Mouse (Mus musculus) T-helper 1 cell (primary cell): ENCODE measurements at regions not wholly inside any gene's neighbourhood (a gene's known extent, or its start where the extent isn't known, plus 50 kb on each side); places are given as distances from the start of the nearest gene placed in this dataset.

Source experiments
- in situ Hi-C: fragments of 300-600 bp; cut with MboI, MseI; formaldehyde crosslinking; loops from one replicate; pipeline ENCODE4 v1.15.1; 2025; ENCODE audit warnings: high pct_unique_total_duplicates

DNA sequence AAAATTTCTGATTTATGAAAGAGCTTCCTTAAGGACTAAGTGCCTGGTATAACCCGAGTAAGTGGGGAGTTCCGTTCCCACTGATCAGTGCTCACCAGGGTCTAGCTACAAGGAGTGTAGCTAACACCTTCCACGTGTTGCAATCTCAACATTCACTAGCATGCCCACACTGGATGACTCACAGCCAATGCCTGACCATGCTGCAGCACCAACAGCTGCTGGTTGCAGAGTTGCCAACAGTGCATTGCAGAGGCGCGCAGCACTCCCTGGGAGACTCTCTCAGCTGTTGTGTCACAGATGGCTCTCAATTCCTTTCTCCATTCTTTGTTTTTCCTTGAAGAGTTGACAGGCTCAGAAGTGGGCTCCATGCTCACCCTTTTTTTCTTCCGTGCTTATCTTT lies 787.5 kb upstream of the Tenm3 start:
- in situ Hi-C loops: no loop called here

DNA sequence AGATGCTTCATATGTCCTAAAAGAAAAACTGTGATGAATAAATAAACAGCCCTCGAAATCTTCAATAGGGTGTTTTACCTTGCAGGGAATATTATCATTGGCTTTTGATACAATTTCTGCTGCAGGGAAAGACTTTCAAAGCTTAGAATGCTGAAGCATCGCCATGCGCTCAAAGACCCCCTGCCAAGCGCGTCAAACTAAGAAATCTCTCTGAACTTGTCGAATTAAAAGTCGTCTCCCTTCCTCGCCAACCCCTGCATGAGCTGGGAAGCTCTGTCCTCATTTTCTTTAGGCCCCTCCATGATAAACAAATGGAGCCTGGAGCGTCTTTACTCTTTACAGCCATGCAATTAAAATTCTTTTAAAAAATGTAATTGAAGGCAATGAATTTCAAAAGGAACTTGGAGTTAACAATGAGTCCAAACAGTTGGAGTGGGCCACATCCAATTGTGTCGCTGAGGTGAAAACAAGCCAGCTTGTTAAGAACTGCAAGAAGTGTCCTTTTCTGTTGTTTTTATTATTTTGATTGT lies 784.3 kb upstream of the Tenm3 start:
- in situ Hi-C loops: no loop called here

DNA sequence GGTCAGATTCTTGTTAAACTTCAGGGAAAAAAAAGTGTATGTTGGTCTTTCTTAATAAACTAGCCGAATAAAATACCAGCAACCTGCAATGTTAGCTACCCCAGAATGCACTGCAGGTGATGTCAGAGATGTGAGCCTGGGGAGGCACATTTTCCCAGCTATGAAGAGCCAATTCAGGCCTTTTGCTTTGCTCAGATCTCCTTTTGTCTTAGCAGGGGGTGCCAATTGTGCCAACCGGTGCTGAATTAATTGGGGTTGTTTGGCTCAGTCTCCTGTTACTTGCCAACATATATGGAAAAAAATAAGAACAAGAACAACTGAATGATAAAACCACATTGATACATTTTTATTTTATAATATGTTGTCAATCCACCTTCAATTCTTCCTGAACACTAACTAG lies 751.8 kb upstream of the Tenm3 start:
- in situ Hi-C loops: no loop called here

DNA sequence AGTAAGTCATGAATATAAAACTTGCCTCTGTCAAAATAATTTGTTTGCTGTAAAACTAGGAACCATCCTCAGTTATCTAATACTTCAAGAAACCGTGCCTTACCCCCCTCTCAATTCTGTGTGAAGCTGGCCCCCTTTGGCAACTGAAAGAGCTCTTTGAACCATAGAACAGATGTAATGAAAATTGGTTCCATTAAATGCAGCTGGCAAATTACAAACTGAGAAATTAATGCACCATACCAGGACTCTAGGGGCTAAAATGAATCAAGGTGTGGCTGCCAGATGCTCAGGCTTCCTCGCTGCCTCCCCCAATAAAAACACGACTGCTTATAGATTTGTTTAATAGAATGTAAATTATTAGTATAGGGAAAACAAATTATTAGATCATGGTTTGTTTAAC lies 723.7 kb upstream of the Tenm3 start:
- in situ Hi-C loops: no loop called here

DNA sequence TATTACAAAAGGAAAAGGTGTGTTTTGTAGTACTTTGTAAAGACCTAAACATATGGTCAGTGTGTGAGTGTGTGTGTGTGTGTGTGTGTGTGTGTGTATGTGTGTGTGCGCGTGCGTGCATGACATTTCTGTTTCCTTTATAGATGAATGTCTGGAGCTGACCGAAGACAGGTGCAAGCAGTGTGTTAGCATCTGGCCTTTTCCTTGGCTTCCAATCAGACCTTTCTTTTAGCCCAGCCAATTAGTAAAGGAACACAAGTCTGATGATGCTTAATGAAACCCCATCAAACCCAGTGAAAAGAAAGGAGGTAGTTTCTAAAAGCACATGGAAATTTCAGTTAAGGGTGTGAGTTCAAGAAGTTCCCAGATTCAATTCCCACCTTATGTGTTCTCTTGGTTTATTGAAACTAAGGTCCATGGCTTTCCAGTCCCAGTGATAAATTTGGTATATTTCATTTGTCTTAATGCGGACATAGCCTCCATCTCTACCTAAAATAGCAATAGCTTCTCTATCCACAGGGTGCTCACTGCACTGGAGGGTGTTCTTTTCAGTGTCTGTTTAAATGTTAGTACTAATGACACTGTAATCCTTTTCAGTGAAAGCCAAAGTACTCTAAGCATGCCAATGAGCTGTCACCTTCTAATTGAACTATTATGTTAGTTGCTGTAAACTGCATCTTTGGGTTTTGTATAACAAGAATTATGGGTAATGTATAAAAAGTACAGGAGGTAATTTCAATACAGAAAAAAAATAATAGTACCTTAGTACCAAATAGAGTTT lies 719.9 kb upstream of the Tenm3 start:
- in situ Hi-C loops: no loop called here

DNA sequence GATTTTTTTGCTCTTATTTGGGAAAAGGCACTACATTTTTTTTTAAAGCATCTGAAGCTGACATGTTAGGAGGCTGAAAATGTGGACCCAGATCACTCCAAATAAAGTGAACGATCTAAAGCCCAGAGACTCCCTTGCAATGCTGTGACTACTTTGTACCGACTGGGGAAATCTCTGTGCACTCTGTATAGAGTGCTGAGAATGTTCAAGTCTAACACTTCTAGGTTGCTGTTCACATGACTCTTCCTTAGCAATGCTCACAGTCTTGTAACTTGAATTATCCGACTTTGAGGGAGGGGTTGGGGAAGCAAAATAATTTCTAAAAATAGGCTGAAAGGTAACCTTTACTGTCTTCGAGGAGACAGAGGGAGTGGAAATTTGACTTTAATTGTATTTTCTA lies 719.2 kb upstream of the Tenm3 start:
- in situ Hi-C loops: no loop called here

DNA sequence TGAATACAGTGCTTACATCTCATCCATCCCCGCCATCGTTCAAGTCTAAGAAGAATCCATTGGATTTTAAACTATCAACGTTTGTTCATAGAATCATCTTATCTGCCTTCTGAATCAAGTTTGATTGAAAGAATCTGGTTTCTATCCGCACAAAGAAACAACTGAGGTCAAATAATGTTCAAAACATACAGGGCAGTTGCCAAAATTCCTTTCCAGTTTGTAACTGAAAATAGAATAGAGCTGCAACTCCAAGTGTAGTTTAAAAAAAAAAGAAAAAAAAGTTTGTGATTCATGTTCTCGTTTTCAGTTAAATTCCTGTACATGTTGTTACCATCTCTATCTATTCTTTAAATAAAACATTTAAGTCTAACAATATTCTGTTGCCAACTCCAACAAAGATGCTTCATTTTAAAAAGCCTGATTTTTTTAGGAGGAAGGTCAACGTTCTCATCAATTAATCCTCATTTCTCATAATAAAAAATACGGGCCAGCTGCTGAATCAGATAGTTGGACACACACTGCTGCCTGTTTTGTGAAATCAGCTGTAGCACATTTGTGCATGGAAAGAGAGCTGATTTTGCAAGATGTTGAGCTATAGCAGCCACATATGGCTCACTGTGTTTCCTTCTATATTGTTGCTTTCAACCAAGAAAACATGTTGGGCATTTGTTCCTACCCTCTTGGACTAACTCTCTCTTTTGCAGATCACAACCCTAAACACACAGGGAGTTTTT lies 712.1 kb upstream of the Tenm3 start:
- in situ Hi-C loops: no loop called here

DNA sequence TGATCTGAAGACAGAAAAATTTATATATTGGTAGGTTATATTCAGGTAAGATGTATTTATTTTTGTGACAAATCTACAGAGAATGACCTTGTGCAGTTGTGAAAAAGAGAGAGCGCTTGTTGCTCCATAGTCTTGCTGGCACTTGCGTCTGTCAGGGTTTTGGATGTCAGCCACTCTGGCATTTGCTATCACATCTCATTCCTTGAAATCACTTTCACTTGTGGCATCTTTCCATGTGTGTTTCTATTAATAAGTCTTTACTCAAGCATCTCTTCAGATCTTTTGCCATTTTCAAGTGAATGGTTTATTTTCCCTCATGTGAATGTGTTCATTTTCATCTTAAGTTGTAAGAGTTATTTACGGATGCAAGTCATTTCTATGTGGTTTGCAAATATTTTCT lies 709.4 kb upstream of the Tenm3 start:
- in situ Hi-C loops: no loop called here

DNA sequence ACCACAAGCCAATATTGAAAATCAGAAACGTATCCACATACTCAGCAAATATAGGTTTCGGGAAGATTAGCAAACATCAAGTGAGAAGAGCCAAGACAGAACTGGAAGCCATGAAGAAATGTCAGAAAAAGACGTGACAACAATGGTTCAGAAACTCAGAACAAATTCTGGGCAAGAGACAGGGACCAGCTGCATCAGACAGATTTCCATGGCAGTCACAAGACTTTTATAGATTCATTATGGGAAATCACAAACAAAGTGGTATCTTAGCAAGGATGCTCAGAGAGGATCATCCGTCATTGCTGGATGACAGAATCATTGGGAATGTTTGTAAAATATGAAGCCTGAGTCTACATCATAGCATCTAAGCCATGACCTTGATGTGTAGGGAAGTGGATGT lies 699.6 kb upstream of the Tenm3 start:
- in situ Hi-C loops: no loop called here

DNA sequence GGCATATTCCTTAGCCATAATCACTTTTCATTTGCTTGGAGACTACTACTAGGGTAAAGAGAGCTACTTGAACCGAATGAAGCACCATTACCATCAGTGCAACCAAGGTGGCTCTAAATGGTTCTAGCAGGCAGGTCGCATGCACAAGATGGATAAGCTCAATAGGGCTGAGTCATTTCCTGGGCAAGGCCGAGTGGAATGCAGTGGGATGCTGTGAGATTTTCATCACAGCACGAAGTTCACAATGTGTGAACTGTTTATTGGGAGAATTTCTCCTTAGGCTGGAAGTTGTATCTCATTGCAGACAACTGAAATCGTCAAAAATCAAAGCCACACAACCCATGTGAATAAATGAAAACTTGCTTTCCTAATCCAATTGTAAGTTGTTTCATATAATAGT lies 697.6 kb upstream of the Tenm3 start:
- in situ Hi-C loops: no loop called here

DNA sequence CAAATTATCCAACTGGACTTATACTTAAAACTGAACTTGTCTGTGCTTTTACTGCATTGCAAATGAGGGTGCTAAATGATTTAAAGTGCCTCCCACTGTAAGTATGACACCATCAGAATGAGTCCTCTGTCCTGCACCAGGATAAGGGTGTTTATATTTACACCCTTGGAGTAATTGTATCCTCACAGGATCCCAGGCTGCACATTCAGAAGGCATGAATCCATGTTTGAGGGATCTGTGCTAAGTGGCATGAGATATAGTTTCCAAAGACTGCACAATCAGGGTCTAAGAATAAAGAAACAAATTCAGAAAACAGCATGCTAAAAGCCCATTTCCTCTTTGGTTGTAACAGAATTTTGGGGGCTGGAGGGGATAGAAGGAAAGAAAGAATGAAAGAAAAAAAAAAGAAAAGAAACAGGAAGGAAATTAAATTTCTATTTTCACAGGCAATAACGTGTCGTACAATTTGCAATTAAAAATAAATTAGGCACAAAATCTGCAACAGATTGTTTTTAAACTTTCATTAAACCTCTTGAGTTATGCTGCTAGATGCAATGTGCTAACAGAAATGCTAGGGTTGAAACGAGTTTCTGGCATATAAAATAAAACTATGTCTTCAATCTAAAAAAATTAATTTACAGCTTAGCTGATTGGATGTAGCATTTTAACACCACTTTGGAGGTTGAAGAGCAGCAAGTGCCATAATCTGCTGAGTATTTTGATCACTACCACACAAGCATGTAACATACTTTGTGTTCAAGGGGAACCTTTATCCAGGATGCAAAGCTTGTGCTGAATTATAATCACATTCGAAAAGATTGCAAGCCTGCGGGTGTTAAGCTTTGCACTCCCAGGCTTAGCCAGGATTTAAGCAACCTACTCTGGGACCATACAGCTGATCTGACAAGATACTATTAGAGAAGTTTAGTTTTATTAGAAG lies 689.9 kb upstream of the Tenm3 start:
- in situ Hi-C loops: no loop called here

DNA sequence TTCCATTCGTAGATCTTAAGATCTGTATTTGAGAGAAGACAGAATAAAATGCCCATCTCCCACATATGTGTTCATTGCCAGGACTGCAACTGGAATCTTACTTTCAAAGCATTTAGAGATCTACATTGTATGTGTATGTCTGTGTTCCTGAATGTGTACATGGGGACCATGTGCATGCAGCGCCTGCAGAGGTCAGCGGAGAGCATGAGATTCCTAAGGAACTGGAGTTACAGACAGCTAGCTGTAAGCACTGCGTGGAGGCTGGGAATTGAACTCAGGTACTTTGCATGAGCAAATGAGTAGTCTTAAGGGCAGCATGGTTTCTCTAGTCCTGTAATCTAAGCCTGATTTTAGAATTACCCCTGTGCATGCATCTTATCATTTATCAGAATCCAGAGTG lies 685.5 kb upstream of the Tenm3 start:
- in situ Hi-C loops: no loop called here

DNA sequence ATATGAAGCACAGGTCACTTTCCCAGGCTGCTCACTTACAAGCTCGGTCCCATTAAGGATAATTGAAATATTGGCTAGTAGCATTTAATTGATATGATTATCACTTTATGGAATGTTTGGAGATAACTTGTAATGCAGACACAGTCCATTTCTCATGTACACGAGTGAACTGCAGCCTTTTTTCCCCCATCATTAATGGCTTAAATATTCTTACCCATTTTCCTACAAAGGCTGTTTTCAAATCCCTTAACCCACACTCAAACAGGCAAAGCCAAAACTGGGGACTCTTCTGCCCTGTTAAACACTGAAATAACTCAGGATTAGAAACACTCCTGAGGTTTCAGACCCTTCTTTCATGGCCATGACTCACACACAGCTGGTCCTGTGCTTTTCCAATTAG lies 649.2 kb upstream of the Tenm3 start:
- in situ Hi-C loops: no loop called here

DNA sequence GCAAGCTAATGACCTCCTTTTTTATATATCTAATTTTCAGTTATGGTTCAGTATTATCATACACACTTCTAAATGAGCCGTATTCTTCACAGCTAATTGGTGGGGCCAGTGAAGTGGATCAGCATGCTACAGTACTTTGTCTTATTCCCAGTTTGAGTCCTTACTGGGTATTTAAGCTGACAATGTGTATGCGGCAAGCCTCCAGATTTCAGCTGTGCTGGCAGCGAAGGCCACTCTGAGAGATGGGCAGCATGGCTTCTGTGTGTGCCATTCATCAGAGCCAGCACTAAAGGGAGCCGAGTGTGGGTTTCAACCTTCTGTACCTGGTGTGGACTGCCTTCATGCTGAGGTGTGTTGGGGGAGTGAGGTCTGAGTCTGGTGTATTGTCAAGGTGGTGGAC lies 641.5 kb upstream of the Tenm3 start:
- in situ Hi-C loops: no loop called here

DNA sequence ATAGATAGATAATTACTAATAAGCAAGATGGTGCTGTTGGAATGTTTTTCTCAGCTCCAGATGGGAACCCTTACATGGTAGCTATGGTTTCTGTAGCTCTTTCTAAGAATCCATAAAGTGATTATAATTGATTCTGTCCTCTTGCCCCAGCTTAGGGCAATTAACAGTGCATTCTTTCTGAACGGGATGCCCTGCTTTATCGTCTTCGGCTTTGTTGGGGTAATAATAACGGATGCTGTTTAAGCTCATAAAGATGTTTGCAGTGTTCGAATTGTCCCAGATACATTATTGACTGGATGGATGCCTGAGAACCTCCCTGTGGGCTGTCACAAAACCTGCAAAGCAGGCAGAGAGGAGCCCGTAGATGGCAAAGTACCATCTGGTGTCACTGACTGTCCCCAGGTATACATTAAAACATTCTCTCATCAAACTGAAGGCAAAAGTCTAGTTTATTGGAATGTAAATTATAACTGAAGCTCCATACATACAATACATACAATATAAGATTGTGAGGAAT lies 637.8 kb upstream of the Tenm3 start:
- in situ Hi-C loops: no loop called here

DNA sequence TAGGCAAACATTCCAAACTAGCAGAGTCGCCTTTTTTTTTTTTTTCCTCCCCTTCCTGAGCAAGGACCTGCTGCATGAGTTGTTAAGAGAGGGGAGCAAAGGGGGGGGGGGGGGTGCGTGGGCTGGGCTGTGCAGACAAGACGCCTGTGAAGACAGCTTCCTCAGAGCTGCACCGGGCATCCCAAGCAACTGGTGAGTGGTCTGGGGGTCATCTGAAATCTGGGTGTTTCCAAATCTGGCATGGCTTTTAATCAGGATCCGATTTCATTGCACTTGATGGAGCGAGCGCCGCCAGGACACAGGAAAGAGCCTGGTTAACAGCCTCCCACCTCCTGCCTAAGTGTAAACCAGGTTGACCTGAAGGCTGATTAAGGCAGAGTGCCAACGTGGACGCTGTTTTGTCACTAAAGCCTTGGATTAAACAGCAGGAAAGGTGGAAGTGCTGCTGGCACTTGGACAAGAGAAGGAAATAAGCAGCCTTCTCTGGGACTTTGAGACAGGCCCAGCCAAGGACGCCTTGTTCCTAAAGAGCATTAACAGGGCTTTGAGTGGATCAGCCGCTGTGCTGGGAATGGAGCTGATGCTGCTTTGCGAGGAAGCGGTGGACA lies 622.3 kb upstream of the Tenm3 start:
- in situ Hi-C loops: loop anchor here (10.0 kb wide), 1 partner anchor 1501 kb away; no protein-coding TSS in a partner anchor

DNA sequence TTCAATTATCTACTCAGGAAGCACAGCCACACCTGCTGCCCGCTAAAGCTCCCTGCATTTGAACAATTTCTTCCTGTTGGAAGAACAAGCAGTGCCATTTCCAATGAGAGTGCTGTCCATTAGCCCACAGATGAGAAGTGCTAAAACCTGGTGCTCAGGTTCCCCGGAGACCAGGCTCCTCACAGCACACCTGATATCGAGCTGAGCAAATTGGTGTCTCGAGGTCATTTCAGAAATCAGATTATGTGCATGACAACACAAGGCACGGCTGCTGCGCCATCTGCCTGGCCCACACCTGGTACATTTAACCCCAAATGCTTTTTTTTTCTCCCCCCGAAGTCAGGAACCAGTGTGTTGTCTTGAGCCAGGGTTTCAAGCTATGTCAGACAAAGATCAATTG lies 621.3 kb upstream of the Tenm3 start:
- in situ Hi-C loops: loop anchor here (10.0 kb wide), 1 partner anchor 1500 kb away; no protein-coding TSS in a partner anchor

DNA sequence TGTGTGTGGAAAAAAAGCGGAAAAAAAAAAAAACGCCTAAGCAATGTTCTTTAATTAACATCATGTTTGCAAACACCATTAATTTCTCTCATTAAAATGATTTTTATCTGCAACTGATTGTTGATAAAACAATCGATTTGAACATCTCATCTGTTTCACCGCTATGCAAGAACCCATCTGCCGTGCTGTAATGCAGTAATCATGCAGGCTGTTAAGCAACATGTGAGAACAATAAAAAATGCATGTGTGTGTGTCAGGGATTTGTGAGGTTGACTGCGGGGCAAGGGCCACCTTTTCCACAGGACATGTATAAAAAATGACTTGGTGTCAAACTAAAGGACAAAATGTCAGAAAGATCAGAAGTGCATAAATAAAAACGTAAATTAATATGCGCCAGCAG lies 618.9 kb upstream of the Tenm3 start:
- in situ Hi-C loops: loop anchor here (10.0 kb wide), 1 partner anchor 1498 kb away; no protein-coding TSS in a partner anchor

DNA sequence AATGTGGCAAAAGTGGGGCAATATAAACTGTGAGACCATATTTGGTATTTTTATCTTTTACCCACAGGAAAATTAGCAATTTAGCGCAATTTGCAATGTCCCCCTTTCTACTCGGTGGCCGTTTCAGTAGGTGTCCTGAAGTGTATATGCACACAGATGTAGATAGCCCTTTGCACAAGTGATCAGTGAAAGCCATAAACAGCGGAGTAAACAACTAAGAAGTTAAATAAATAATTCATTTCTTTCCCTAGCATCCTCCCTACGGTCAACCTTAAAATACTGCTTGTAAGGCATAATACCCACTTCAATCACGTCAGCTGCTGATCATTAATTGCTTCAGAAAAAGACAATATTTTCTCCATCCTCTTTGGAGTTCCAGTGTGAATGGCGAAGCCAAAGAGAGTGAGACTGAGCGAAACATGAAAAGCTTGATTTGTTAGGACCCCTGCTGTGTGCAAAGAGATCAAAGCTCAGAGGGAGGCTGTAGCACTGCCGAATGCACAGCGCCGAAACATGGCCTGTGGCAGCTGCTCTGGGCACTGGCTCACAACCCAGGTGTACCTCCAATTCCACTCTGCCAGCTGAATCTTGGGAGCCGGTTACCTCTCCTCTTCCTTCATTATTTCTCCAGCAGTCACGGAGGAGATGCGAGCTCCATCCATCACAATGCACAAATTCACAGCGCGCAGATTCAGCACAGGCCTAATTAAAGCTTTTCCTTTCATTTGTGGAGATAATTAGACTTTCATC lies 618.1 kb upstream of the Tenm3 start:
- in situ Hi-C loops: loop anchor here (10.0 kb wide), 1 partner anchor 1497 kb away; no protein-coding TSS in a partner anchor

DNA sequence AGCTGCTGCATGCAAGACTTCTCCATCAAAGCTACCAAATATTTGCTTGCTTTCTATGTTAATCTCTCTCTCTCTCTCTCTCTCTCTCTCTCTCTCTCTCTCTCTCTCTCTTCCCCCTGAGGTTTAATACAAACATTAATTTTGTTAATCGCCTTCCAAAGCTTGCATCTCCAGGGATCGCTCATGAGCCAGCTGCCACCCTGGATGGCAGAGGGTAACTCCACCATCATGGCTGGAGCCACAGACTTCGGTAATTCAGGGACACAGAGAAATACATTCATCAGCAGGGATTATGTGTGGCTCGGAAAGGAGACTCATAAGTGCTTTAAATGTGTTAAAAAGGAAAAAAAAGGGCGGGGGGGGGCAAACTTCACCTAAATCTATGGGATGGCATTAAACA lies 601.7 kb upstream of the Tenm3 start:
- in situ Hi-C loops: no loop called here
